Mouse (Mus musculus) cerebellum, adult 9-10 months (tissue): Measurements from ENCODE around the gene Zc3h18.

Experiments used
- DNase-seq: peaks from one replicate; pipeline ENCODE4 v3.0.0; 2022

Gene Zc3h18

GRCm38 (mm10) chr8:122437708-122438331 is 61.4 kb downstream of the Zc3h18 start:
- DNase-seq = no peak

DNA sequence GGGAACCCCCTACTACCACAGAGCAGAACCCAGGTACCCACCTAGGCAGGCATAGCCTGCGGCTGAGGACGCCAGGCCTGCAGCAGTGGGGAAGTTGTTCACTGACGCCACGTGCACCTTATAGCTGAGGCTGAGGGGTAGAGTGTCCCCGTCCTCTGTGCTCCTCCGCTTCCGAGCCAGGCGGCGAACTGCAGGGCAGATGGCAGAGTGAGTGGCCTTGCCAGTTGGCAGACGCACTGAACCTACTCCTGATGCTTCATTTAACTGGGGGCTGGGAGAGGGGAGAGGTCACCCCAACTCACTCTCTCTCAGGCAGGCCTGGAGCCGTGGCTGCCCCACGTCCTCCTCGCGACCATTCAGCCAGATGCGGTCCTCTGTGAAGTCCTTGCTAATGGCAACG is 62.9 kb downstream of the Zc3h18 start:
- DNase-seq = peak; percentile 87

DNA sequence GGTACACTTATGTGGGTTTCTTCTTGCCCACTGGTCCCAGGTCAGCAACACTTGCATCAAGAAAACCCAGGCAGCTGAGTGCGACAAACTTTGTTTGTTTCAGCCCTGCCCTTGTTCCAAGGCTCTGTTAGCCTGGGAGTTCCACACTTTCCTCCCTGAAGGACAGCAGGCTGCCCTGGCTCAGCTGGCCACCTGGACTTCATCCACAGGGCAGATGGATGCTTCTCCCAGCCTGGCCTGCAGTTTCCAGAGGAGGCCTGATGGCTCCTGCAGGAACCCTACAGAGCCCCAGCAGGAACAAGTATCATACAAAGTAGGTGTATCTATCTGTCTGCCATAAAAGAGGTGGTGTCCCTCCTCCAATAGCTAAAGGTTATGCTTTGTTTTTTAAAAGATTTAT is 64.9 kb downstream of the Zc3h18 start:
- DNase-seq = peak; percentile 48

DNA sequence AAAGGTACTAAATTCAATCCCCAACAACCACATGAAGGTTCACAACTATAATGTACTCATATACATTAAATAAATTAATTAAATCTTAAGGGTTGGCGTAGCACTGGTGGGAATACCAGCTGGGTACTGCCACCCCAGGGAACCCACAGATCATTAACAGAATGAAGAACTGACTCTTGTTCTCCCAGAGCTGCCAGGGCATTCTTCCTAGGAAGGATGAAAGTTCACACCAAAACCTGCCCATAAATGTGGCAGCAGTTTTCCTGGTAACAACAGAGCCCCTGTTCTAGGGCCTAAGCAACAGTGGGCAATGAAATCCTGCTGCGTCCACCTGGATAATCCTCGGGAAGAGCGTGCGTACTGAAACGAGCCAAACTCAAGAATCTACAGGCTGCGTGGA is 65.9 kb downstream of the Zc3h18 start:
- DNase-seq = no peak

DNA sequence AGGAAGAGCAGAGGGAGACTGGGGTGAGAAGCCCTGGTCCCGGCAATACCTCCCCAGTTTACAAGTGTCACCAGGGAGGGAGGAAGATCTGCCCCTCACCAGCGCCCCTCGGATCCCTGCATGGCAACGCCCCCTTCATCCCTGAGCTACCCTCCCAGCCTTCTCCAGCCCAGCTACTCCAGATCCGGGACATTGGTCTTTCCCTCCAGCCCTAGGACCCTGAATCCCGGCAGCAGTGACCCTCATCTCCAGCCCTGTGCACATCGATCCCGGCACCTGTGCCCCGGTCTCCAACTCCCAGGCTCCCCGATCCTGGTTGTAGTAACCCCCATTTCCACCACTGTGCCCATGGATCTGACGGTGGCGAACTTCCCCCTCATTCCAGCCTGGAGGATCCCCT is 66.4 kb downstream of the Zc3h18 start:
- DNase-seq = no peak

DNA sequence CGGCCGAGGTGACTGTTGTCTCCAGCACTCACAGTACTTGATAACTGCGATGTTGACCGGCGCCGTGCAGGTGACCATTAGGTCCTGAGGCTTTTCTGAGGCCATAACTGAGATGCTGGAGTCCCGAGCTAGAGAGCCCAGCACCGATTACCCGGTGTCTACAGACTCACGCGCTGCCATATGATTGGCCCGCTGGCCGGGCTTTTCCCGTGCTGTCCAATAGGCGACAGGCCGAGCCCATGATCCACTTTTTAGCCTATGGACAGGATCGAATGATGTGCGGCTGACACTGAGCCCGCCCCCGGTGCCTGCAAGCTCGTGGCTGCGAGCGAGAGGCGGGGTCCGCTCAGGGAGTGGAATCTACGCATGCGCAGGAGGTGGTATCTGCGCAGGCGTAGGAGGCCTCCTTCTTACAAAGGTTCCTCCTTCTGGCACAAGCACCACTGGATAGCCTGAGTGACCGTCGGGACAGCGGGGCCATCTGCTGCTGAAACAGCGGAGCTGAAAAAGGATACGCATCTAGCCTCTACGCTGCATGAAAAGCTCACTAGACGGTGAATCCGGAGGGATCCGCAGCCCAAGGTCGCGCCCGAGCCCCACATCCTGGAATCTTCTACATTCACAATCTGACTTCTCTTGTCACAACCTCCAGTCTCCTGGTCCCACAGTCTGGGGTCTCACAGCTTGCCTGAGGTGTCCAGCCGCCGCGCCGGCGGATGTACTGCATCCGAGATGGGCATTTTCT is 67.0 kb downstream of the Zc3h18 start, which contains the start of gene Mvd:
Mvd (minus strand) TSS at position 161 of the 745 bp plus-strand sequence.
- DNase-seq = peak; percentile 100

- peak; percentile 84 for DNase-seq
Observed at GRCm38 (mm10) chr8:122444058-122444748, 67.8 kb downstream of the Zc3h18 start.

DNA sequence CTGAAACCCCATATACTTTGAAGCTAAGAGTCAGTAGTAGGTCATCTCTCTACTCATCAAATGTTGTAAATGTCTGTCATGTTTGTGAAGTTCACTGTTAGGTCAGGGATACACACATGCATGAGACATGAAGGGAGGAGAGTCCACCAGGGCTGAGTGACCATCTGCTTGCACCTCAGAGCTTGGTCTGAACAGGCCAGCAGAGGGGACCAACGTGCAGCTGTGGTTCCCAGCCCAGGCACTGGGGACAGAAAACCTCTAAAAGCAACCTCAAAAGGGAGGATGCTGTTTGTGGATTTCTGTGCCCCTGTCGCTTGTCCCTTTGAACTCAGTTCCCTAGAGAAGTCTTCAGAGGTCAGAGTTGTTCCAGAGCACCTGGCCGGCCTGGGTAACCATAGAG is 68.8 kb downstream of the Zc3h18 start:
- no peak for DNase-seq

GRCm38 (mm10) chr8:122451161-122451703 is 74.8 kb downstream of the Zc3h18 start:
- DNase-seq = no peak

DNA sequence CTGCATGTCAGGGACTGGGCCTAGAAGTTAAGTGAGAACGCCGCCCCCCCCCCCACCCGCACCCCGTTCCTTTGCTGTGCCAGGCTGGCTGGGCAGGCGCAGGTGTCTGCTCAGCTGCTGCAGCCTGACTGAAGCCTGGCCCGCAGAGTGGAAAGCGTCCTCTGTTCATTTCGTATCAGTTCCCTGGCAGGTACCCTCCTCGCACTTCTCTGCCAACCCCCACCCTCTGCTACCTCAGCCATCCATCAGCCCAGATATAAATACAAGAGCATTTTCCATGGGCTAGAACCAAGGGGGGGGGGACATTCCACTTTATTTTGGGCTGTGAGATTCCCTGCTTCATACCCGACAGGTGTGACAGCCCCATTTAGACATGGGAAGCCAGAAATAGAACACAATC is 75.7 kb downstream of the Zc3h18 start:
- no peak for DNase-seq

DNA sequence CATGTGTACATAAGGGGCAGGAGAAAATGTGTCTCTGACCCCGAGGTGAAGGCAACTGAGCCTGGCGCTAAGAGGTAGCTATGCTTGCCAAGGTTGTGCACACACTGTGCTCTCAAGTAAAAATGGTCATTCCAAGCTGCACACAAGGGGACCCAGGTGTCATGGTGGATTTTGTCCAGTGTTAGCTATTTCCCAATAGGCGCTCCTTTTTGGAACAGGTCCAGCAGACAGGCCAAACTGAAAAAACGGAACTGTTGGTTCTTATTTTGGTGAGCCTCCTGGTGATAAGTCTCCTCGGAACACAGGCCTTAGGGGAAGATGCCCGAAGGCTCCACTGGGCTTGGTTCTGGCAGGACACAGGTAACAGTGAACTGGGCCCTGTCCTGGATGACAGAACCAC is 78.0 kb downstream of the Zc3h18 start:
- no peak for DNase-seq

DNA sequence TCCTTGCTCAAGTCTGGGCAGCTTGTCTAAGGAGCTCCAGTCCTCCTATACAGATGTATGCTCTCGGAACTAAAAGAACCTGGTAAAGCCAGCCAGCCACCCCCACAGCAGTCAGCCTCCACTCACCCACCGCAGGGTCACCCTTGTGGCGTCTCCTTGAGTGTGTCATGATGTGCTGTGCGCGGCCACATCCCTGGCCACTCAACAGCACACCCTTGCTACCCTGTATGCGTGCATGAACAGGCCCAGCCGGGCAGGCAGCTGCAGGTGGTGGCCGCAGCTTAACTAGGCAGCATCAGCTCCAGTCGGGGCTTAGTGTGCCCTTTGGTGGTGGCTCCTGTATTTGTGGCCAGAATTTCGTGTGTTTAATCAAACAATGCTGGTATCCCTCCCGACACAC is 80.8 kb downstream of the Zc3h18 start:
- DNase-seq = no peak

DNA sequence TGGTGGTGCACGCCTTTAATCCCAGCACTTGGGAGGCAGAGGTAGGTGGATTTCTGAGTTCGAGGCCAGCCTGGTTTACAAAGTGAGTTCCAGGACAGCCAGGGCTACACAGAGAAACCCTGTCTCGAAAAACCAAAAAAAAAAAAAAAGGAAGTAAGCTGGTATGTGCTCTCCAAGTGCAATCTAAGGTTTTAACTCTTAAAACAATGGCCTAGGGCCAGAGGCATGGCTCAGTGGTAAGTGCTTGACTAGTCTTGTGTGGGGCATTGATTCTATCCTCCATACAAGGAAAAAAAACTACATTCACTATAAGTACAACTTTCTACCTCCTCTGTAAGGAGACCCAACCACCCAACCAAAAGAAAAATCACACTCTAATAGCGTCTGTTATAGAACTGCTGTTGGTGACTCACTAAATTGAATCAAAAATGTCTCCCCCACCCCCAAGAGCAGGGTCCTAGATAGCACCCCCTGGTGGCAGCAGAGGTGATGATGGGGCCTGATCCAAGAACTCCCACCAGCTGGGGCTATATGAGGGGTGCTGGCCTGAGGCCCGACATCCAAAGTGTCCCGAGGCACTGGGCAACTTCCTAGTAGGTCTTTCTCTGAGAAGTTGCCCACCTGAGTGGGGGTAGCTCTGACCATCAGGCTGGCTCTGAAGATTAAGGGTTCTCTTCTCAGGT is 83.0 kb downstream of the Zc3h18 start:
- no peak for DNase-seq

GRCm38 (mm10) chr8:122459990-122460389 is 83.6 kb downstream of the Zc3h18 start:
- DNase-seq = no peak

DNA sequence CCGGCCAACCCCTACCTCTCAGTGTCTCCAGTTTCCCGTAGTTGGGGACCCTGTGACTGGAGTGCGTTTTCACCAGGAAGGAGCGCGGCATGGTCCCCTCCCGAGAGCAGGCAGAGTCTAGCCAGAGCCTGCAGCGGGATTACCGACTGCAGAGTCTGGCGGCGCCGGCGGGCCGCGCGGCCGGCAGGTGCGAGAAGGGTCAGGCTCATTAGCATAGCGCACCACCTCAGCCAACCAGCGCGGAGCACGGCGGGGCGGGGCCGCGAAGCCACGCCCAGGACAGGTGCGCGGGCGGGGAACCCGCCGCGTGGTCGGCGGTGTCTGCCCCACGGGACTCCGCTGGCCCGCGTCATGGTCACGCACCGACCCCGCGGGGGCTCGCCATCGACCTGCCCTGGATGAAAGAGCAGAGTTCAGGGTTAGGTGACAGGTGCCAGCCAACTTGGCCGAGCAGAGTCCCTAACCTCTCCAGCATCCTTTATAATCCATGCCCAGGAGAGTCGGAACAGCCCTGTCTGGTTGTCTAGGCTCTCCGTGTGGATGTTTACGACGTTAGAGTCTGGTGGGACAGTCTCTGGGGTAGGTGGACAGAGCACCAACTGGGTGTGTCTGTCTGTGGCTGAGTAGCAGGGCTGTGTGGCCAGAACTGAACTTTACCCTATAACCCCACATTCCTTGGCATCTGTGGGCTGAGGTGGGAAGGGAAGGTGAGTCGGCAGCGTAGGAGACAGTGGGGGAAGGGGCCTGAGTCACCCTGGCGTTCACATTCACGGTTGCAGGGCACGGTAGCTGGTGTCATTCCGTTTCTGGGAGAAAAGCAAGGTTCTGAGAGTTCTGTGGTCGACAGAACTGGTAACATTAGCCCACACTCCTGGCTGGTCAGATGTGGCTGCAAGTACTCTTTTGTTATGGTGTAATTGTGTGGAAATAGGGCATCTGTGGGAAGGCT is 84.4 kb downstream of the Zc3h18 start, which contains the start of gene Snai3:
Snai3 (minus strand) TSS at position 210 of the 949 bp plus-strand sequence.
- peak; percentile 71 for DNase-seq

DNA sequence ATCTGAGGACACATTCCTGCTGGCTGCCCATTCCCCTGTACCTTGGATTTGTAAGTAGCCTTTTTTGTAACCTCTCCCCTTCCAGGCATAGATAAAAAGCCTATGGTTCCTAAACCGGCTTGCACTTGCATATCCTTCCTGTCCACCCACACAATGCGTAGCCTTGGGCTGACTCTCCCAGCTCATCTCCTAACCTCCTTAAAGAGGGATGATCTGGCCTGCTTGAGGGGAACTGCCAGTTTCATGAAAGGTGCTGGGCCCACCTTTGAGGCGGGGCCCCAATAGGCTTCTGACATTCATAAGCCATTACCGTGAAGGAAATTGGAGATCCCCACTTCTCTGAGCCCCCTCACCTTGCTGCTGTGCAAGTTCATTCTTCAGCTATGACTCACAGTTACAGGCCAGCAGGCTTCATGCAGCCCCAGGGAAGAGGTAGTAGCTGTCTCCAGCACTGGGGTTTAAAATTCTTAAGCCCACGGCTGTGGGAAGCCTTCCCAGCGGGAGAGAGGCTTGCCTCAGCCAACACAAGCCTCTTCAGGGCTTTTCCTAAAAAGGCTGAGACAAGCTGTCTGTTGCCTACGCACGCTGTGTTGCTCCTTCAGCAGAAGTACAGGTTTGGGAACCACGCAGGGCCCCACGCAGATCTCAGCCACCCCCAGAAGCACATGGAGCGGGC is 85.2 kb downstream of the Zc3h18 start:
- no peak for DNase-seq

DNA sequence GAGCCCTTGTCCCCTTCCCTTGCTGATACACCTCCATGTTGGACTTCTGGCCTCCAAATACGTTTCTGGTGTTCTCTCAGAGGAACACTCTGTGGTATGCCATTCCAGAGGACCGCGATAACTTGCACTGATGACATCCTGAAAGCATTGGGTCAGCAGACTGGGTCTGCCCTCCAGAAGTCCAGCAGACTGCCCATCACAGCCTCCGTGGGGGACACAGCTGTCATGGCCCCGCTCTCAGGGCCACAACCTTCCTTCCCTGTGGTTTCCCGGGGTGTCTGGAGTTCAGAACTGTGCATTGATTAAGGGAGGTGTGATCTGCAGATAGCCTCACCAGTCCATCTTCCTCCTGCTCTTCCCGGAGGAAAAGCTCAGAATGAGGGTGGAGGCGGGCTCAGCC is 86.1 kb downstream of the Zc3h18 start:
- no peak for DNase-seq

GRCm38 (mm10) chr8:122463651-122464640 is 87.5 kb downstream of the Zc3h18 start:
- DNase-seq = no peak

DNA sequence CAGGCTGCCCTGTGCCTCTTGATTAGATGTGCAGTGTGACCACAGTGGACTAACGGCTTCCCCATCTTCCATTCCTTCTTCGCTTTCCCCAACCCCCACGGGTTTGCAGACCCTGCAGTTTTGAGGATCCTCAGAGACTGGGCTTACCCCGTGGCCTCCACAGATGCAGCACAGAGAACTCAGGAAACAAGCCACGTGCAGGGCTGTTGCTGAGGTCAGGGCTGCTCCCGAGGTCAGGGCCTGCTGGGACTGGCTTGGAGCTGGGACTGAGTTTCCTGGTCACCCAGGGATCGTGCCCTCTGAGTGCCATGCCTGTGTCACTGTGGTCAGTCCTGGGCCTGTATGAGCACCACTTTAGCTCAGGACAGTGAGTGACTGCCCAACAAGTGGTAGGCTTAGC is 88.6 kb downstream of the Zc3h18 start:
- no peak for DNase-seq
